Comparison of ENCODE assay signal across 17 mouse cellular contexts in genomic region chr6:71273715-71274114, GRCm38 (mm10). TPM values are rescaled to one million over a fixed set of nuclear protein-coding genes. Genes with fewer than 3 reads are reported as not detected.
"Had no signal": no experiment of that assay in that cellular context is flagged by ENCODE, and none has a peak within 500 bp of the region (broad histone marks: within the 10 kb centered on the region; RNA-seq: fewer than 3 reads in every experiment).

No protein-coding gene starts in this region.

- H3K4me3 ChIP-seq: limb, embryonic 15.5 days; stomach, embryonic 15.5 days had no signal

- H3K4me2 ChIP-seq: limb, embryonic 15.5 days had no signal

- ATAC-seq: intestine, postnatal 0 days; liver, embryonic 12.5 days; midbrain, embryonic 15.5 days had no signal

- H3K27me3 ChIP-seq: limb, embryonic 15.5 days; liver, embryonic 12.5 days; lung, embryonic 15.5 days; midbrain, embryonic 15.5 days; stomach, embryonic 15.5 days had no signal

- H3K9me3 ChIP-seq: limb, embryonic 15.5 days; liver, embryonic 12.5 days; lung, embryonic 15.5 days; midbrain, embryonic 10.5 days; midbrain, embryonic 15.5 days; stomach, embryonic 15.5 days had no signal

- H3K9ac ChIP-seq: limb, embryonic 15.5 days; lung, embryonic 15.5 days; midbrain, embryonic 15.5 days; stomach, embryonic 15.5 days had no signal

- DNase-seq: kidney, adult 8-10 months; kidney, postnatal 25 days; lung, postnatal 14 days; right cerebral cortex, postnatal 4 days; spleen, adult 18-20 months had no signal

- H3K27ac ChIP-seq: limb, embryonic 15.5 days; lung, embryonic 15.5 days; midbrain, embryonic 10.5 days; midbrain, embryonic 15.5 days; stomach, embryonic 15.5 days had no signal

- H3K36me3 ChIP-seq: limb, embryonic 15.5 days; liver, embryonic 12.5 days; lung, embryonic 15.5 days; midbrain, embryonic 10.5 days; midbrain, embryonic 15.5 days; stomach, embryonic 15.5 days had no signal

RNA-seq across cellular contexts. Expression of gene Smyd1, which starts 48.3 kb away (rescaled TPM):
- total RNA-seq: neutrophil, adult 5-6 weeks had no signal

RNA-seq across cellular contexts. Expression of gene Cd8b1, which starts 48.9 kb away (rescaled TPM):
- total RNA-seq: layer of hippocampus, postnatal 25 days; left cerebral cortex, adult 8-10 months; left cerebral cortex, postnatal 25 days had no signal
- polyA plus RNA-seq: limb, embryonic 15.5 days; liver, embryonic 12.5 days; midbrain, embryonic 15.5 days; neural tube, embryonic 11.5 days had no signal
